Mouse (Mus musculus) right cerebral cortex, postnatal 25 days (tissue): Measurements from ENCODE around the gene Patj.
A peak's percentile ranks its signal among the peaks of the same experiment; 100 is the strongest.
"Not testable (repeated sequence)": the region's sequence is repeated elsewhere in the genome, so short reads cannot be mapped to it uniquely, and the experiment has no call there.

ENCODE experiments used
- DNase-seq: peaks from one replicate; pipeline ENCODE4 v3.0.0; 2022

Gene Patj

GRCm38 (mm10) chr4:98581456-98581855 lies 185.9 kb downstream of the Patj start:
- DNase-seq, result no peak

DNA sequence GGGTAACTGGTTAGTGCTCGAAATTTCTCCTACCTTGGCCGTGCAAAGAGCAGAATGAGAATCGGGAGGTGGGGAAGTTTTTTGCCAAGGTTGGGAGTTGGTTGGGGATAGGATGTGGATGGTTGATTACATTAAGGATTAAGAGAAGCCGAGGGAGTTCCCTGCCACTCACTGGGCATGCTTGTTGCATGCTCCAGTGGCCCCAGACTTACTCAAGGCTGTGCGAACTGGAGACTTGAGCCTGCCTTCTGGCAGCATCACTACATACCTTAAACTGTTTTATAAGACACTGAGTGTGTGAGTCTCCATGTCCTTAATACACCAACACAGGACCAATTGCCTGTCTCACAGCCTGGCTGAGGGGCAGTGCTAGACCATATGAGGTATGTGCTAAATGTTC lies 188.4 kb downstream of the Patj start:
- no peak for DNase-seq

DNA sequence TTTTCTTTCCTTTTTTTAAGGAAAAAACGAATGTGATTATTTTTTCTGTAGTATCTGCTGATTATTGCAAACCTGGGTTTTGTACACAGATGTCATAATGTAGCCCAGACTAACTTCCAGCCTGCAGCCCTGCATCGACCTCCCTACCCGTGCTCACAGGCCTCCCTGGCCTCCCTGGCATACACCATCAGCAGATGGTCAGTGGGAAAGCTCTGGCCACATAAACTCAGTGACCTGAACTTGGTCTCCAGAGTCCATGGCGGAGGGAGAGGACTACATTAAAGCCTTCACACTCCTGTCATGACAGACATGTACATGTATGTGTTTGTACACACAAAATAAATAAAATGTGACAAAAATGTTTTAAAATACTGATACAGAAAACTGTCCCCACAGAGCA lies 190.7 kb downstream of the Patj start:
- no peak for DNase-seq

DNA sequence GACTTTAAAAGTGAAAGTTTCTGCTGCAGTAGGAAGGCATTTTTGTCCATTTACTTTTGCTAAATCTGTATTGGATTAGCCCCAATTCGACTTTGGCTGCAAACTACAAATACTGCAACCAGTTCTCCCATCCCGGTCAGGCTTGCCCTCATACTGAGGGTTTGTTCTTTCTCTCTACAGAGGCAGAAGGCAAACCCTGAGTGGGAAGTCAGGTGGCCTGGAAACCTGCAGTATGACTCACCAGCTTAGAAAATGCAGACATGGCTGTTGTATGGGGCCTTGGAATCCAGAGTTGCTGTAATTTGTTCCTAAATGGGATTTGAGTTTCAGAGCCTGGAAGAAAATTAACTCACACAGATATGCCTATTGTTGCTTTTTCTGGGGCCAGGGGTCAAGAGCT lies 192.1 kb downstream of the Patj start:
- no peak for DNase-seq

- peak; percentile 21 for DNase-seq
These were observed 198.4 kb downstream of the Patj start for GRCm38 (mm10) chr4:98593961-98594360.

GRCm38 (mm10) chr4:98598546-98598971 lies 203.0 kb downstream of the Patj start:
- DNase-seq, result no peak

DNA sequence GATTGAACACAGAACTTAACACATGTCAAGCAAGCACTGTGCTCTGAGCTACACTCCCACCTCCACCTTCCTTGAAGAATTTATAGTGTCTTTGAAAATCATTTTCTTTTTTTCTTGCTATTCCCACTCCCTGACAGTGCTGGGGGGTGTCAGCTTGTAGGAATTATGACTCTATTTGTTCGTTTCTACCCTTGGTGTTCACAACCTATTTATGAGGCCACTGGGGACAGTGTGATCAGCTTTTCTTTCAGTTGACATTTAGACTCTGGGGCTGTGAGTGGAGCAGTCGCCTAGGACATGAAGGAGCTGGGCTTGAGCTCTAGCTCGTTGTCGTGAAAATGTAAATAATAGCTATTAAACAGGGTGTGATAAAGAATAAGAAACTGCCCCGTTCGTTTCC lies 203.8 kb downstream of the Patj start:
- no peak for DNase-seq

DNA sequence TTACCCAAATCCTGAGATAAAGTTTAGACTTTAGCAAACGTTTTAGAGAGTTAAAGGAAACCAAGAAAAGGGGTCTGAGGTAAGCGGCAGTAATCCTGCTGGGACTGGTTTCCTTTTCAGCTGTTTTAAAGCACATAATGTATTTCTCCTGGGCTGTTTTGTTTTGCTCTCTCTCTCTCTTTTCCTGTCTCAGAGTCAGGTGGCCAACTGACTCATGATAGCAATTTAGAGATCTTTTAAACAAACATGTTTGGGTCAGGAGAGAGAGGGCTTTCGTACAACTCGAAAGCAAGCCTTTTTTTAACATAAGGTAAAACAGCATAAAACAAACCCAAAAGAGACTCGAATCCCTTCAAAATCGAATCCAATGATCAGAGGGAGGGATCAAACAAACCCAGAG lies 207.5 kb downstream of the Patj start:
- DNase-seq, result no peak

DNA sequence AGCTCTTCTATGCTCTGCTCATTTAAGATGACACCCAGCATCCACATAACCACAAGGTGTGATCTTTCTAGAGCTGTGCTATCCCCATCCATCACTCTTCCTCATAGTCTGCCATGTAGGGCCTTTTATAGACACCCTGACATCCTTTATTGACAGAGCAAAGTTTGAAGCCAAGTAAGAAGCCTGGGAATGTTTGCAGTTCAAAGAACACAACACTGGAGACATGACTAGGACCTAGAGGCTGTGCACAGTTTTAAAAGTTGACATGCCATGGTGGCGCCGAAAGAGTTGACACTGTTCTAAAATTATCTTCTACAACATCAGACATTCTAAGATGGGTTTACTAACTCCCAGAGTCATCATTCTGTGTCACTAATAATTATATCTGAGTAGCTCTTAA lies 214.9 kb downstream of the Patj start:
- DNase-seq, result no peak

DNA sequence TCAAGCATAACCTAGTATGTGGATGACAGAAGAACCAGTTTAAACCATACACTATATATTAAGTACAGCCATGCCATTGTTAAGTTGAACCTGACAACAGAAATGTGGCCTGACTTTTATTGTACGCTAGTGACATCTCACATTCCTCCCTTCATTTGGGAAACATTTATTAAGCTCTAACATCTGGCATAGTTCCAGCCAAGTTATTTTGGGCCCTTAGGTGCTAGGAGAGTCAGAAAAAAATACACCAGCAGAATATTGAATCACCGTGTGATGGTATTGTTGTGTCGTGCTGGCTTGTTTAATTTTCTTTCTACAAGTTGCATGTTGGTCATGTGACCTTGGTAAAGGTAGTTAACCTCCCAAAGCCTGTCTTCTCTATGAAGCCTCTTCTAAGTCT lies 218.8 kb downstream of the Patj start:
- no peak for DNase-seq

DNA sequence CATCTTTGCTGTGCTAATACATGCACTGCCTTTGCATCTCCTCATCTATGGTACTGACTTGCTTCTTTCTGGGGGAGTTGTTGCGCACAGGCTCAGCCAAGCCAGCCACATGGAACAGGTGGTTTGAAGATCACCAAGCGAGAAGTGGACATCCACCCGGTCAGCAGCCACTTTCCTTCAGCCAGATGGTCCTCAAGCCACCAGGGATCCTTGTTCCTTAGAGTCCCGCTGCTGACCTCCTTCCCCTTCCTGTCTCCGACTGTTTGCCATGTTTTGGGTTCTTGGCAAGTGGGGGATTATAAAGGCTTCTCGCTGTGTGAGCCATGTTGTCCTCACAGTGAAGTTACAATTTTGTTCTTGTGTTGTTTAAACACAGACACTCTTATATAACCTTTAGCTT lies 223.6 kb downstream of the Patj start:
- DNase-seq, result no peak

DNA sequence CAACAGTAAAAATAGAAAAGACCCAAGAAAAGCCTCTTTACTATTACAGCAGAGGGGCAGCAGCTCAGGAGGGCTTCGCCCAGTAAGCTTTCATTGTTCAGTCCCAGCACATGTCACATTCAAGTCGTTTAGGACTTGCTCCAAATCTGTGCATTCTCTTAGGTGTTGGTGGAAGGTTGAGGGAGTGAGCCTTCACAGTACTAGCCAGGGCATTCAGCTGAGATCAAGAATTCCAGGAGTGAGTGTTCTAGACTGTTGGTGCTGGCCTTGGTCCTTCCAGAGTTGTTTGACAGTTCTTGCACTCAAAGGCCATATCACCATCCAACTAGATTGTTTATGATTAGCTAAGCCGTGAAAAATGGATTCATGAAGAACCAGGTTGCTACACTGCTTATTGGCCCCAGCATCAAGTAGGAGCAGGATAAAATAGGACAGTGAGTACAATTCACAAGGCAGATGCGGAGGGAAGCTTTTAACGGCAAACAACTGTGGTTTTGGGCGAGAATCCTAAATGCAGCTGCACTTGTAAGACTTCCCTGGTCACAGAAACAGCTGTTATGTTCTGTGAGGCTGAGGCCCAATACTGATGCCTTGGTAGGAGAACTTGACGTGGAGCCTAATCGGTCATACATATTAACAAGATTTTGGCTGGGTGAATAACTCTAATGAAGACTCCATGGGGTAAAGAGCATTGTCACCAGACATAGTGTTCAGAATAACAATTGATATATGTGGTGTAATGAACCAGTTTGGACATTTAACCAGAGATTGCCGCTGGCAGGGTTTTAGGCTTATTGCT lies 225.6 kb downstream of the Patj start:
- DNase-seq, result no peak

DNA sequence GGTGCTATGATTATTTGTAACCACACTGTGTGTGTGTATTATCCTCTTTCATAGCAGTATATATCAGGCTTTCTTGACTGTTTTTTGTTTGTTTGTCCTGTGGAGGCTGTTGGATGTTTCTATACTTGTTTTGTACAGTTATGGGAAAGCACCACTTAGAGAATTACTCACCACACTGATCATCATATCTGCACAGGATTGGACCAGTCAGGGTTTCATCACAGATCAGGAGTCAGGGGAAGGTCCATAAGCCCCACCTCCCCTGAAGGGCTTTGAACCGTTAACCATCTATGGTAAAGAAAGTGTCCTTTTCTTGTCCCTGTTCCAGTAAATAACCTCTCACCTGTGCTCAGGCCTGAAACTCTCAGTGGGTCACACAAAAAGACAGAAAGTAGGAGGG lies 226.6 kb downstream of the Patj start:
- DNase-seq, result no peak

DNA sequence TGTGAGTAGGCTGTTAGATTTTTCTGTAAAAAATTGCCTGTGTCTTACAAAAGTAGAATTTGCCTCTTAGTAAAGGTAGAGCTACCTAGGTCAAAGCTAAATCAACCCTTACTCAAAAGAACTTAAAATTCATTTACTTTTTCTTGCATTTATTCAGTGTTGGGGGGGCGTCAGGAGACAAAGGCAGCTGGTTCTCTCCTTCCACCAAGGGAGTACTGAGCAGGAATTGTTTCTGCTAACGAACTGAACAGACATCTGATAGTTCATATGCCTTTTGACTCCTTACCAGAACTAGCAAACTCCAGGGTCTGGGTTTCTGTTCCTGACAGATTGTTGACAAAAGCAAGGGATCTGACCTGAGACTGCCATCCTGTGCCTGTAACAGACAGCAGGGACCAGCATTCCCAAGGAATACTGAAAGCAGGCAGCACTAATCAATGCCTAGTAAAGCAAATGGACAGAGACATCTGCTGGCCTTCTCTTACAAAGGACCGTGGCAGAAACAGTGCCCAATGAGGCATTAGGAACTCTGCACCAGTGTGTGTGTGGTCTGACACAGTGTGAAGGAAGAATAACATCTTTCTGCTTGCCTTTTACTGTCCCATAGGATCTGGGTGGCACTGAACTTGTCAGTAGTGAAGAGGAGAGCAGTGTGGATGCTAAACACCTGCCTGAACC lies 227.6 kb downstream of the Patj start:
- DNase-seq, result no peak

DNA sequence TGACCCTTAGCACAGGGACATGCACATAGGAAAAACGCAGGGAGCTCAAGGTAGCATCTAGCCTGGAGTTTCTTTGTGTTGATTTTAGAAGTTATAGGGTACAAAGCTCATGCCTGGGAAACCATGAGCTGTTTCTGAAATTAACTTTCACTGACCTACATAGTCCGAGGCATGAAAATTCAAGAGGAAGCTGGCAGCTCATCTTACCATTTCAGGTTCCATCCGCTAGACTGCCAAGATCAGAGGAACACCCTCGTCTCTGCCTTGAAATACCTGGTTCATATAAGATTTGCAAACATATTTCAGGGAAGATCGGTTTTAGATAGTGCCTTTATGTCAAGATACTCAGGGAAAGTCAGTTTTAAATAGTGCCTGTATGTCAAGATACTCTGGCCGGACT lies 232.7 kb downstream of the Patj start:
- no peak for DNase-seq

- DNase-seq, result not testable (repeated sequence)
These were observed 233.6 kb downstream of the Patj start for GRCm38 (mm10) chr4:98629217-98629616.

DNA sequence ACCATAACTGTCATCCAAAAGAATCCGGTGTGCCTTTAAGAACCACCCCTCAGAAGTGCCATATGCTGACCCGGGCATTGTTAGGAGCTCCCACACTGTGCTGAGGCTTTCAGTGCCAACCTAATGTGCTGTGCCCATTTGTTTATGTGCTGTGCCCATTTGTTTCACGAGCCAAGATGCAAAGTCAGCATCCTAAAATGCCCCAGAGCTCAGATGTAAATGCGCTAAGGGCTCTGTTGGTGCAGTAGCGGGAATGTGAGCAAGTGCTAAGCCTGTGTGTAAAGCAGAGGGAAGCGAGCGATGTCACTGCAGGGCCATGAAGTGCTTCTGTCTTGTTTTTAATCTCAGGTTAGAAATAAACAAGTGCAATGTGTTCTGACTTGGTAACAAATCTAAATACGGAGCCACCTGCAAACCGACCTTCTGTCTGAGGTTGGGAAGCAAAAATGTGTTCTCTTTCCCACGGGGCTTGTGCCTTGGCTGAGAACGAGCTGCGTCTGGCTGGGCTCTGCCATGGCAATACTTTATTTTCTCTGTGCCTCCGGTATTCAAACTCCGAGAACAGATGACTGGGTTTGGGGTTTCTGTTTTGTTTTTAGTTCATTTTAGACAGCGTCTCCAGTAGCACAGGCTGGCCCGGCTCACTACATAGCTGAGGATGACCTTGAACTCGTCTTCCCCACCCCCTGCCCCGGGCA lies 239.7 kb downstream of the Patj start:
- DNase-seq, result no peak

DNA sequence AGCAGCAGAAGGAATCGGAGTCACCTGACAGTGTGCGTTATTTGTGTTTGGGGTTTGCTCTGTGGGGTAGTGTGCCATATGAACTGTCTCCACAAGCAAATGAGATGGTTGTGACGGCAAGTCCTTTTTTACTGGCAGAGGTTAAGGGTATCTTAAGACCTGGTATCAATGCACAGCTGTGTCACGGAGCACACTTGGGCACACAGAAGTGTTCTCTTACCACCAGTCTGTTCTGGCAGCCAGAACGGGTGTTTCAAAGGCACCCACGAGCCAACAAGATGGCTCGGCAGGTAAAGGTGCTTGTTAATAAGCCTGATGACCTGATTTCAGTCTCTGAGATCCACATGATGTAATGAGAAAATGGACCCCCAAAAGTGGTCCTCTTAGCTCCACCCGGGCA lies 243.1 kb downstream of the Patj start:
- DNase-seq, result no peak

DNA sequence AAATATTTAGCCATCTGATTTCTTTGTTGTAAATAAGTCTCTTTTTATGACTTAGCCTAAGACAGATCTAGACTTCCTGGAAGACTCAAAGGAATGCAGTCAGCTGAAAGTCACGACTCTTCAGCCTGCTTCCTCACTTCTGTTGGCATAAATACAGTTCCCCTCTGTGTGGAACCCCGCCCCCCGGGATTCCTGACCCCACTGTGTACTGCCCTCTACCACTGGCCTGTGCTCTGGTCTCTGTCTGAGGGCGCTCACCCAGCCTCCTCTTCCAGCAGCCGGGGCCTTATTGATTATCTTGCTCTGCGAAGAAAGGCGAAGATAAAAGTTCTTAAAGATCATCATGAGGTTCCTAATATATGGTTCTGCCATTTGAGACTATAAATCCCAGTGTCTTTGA lies 258.1 kb downstream of the Patj start:
- DNase-seq, result no peak

GRCm38 (mm10) chr4:98654419-98654821 lies 258.8 kb downstream of the Patj start:
- DNase-seq, result no peak

- DNase-seq, result no peak
These were observed 261.2 kb downstream of the Patj start for GRCm38 (mm10) chr4:98656759-98657158.

DNA sequence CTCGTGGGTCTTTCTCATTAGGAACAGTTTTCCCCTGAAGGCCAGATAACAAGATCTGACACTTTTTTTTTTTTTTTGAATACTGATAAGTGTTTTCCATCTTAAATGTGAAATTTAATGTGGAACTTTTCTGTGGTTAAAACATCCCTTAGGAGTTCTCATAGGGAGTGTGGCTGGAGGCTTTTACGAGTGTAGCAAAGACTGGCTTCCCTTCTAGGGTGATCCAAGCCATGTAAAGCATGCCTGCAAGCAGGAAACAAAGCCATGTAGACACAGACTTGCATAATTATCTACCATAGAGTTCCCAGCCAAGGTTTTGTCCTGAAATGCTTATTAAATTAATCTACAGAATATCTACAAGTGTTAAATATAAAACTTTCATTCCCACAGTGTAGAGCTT lies 263.4 kb downstream of the Patj start:
- DNase-seq, result no peak

DNA sequence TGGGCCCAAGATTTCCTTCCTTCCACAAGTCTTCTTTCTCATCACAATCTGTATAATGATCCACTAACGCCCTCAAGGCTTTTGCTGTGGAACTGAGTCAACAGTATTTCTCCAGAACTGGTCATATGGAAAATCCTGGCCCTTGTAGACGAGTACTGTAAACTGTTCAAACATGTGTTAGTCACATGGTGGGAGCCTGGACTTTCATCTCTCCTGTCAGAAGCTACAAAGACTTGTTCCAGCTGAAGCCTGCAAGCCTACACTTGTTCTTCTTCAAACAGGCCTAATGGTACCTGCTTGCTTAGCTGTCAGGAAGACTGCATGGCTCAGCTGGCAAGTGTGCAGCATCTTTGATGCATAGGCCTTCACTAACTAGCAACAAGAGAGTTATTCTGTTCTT lies 264.9 kb downstream of the Patj start:
- no peak for DNase-seq

GRCm38 (mm10) chr4:98665884-98666283 lies 270.3 kb downstream of the Patj start:
- no peak for DNase-seq
